Mouse (Mus musculus): Measurements from ENCODE around the gene Insl3.

DNA sequence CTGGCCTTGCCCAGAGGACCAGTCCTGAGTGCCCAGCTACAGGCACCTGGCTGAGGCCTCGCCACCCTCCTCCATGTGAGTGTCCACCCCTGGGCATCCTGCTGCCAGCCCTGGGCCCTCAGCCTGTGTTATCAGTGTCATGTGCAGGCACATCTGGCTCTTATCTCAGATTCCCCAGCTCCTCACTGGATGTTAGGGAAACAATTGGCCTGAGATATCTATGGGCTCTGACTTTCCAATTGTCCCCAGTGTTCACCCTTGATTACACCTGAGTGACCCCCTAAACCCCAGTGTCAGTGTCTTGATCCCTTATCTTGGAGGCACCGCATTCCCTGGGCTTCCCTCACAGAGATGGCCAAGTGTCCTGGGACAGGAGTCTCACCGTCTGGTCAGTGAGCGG is 49.7 kb upstream of the Insl3 start:
- TF ChIP-seq CTCF (IDR thresholded peaks at IDR 0.05; ENCODE audit: low read depth, low read length) (no peak), POLR2A (IDR thresholded peaks at IDR 0.05; ENCODE audit: extremely low read depth, insufficient read depth, low read length) (no peak)
